Mouse (Mus musculus) CD4-positive, CD25-positive, alpha-beta regulatory T cell, adult 4 months (primary cell): ENCODE measurements at regions not wholly inside any gene's neighbourhood (a gene's known extent, or its start where the extent isn't known, plus 50 kb on each side); places are given as distances from the start of the nearest gene placed in this dataset.

Experiments used
- ATAC-seq: one replicate; pipeline ENCODE4 v1.8.0; 2017

- no peak for ATAC-seq
These were observed 820.7 kb upstream of the Adgrl2 start for GRCm38 (mm10) chr3:149811036-149811435.

GRCm38 (mm10) chr3:149805345-149805744 is 815.0 kb upstream of the Adgrl2 start:
- ATAC-seq = no peak

- no peak for ATAC-seq
These were observed 805.8 kb upstream of the Adgrl2 start for GRCm38 (mm10) chr3:149796123-149796522.

- no peak for ATAC-seq
These were observed 801.2 kb upstream of the Adgrl2 start for GRCm38 (mm10) chr3:149791593-149791992.

GRCm38 (mm10) chr3:149786096-149786495 is 795.7 kb upstream of the Adgrl2 start:
- ATAC-seq = no peak

- no peak for ATAC-seq
These were observed 793.7 kb upstream of the Adgrl2 start for GRCm38 (mm10) chr3:149783903-149784608.

- no peak for ATAC-seq
These were observed 777.6 kb upstream of the Adgrl2 start for GRCm38 (mm10) chr3:149767847-149768421.

- no peak for ATAC-seq
These were observed 770.9 kb upstream of the Adgrl2 start for GRCm38 (mm10) chr3:149761245-149761644.

GRCm38 (mm10) chr3:149757910-149758592 is 767.7 kb upstream of the Adgrl2 start:
- no peak for ATAC-seq

- no peak for ATAC-seq
These were observed 745.7 kb upstream of the Adgrl2 start for GRCm38 (mm10) chr3:149736069-149736468.

- ATAC-seq = no peak
These were observed 735.9 kb upstream of the Adgrl2 start for GRCm38 (mm10) chr3:149726212-149726611.

GRCm38 (mm10) chr3:149724879-149725278 is 734.5 kb upstream of the Adgrl2 start:
- ATAC-seq = no peak

- ATAC-seq = no peak
These were observed 731.5 kb upstream of the Adgrl2 start for GRCm38 (mm10) chr3:149721832-149722231.

- ATAC-seq = no peak
These were observed 730.0 kb upstream of the Adgrl2 start for GRCm38 (mm10) chr3:149720306-149720705.

GRCm38 (mm10) chr3:149705724-149706123 is 715.4 kb upstream of the Adgrl2 start:
- no peak for ATAC-seq

GRCm38 (mm10) chr3:149705322-149705721 is 715.0 kb upstream of the Adgrl2 start:
- no peak for ATAC-seq

- ATAC-seq = no peak
These were observed 714.1 kb upstream of the Adgrl2 start for GRCm38 (mm10) chr3:149704478-149704877.

- no peak for ATAC-seq
These were observed 693.2 kb upstream of the Adgrl2 start for GRCm38 (mm10) chr3:149683561-149683960.

GRCm38 (mm10) chr3:149682246-149682645 is 691.9 kb upstream of the Adgrl2 start:
- ATAC-seq = no peak

- no peak for ATAC-seq
These were observed 683.6 kb upstream of the Adgrl2 start for GRCm38 (mm10) chr3:149673926-149674325.

GRCm38 (mm10) chr3:149664624-149665023 is 674.3 kb upstream of the Adgrl2 start:
- ATAC-seq = no peak

- ATAC-seq = peak; percentile 57
These were observed 648.0 kb upstream of the Adgrl2 start for GRCm38 (mm10) chr3:149638324-149638723.

GRCm38 (mm10) chr3:149626186-149626585 is 635.8 kb upstream of the Adgrl2 start:
- ATAC-seq = no peak

GRCm38 (mm10) chr3:149625497-149625896 is 635.1 kb upstream of the Adgrl2 start:
- ATAC-seq = no peak
